Mouse (Mus musculus): ENCODE measurements around the gene Txnrd2. TPM values are rescaled to one million over a fixed set of nuclear protein-coding genes. Genes with fewer than 3 reads are reported as not detected.

Txnrd2 gene
- polyA plus RNA-seq, 1 experiment from 2014 or later = 17.4 TPM

GRCm38 (mm10) chr16:18472976-18473375 is 46.8 kb downstream of the Txnrd2 start:
- no peak overlapping the region for H3K27ac ChIP-seq (ENCODE audit: low read depth)
- H3K36me3 ChIP-seq (ENCODE audit: control insufficient read depth, insufficient read depth, low read length) = no peaks in the 10 kb centered on the region
- H3K4me1 ChIP-seq (replicated peaks; ENCODE audit: control insufficient read depth, insufficient read depth, low read length) = no peaks in the 10 kb centered on the region
- no peak overlapping the region for H3K4me3 ChIP-seq (ENCODE audit: low read depth, low read length)
- H3K9me3 ChIP-seq (ENCODE audit: control insufficient read depth, low read length) = no peaks in the 10 kb centered on the region
- no peak overlapping the region for H3K4me2 ChIP-seq (ENCODE audit: low read length)
- ATAC-seq (replicated peaks; ENCODE audit: low FRiP score, low TSS enrichment, low read depth) (no peak), DNase-seq (ENCODE audit: low spot score) (no peak)
- no peaks in the 10 kb centered on the region for H3K27me3 ChIP-seq (replicated peaks; ENCODE audit: control insufficient read depth, insufficient read depth, low read length)
- no peak overlapping the region for H3K9ac ChIP-seq (ENCODE audit: low read length)
- WGBS = 86% methylated on average over 8 of the region's 8 CpGs

- ATAC-seq (replicated peaks; ENCODE audit: low FRiP score, low TSS enrichment, low read depth) = no peak
- Histone ChIP-seq H3K9ac (ENCODE audit: low read length) (no peak overlapping the region), H3K27me3 (replicated peaks; ENCODE audit: control insufficient read depth, insufficient read depth, low read length) (no peaks in the 10 kb centered on the region), H3K4me3 (ENCODE audit: low read depth, low read length) (no peak overlapping the region), H3K9me3 (ENCODE audit: control insufficient read depth, low read length) (no peaks in the 10 kb centered on the region), H3K36me3 (ENCODE audit: control insufficient read depth, insufficient read depth, low read length) (no peaks in the 10 kb centered on the region), H3K4me2 (ENCODE audit: low read length) (no peak overlapping the region), H3K27ac (ENCODE audit: low read depth) (no peak overlapping the region), H3K4me1 (replicated peaks; ENCODE audit: control insufficient read depth, insufficient read depth, low read length) (no peaks in the 10 kb centered on the region)
- WGBS = 89% methylated on average over 2 of the region's 2 CpGs
- no peak for DNase-seq (ENCODE audit: low spot score)
Measured at GRCm38 (mm10) chr16:18474021-18474420, 47.8 kb downstream of the Txnrd2 start.

GRCm38 (mm10) chr16:18477996-18478395 is 51.8 kb downstream of the Txnrd2 start:
- no peaks in the 10 kb centered on the region for H3K36me3 ChIP-seq (ENCODE audit: control insufficient read depth, insufficient read depth, low read length)
- H3K4me3 ChIP-seq (ENCODE audit: low read depth, low read length) = no peak overlapping the region
- 72% methylated on average over 6 of the region's 6 CpGs for WGBS
- no peak overlapping the region for H3K9ac ChIP-seq (ENCODE audit: low read length)
- no peaks in the 10 kb centered on the region for H3K27me3 ChIP-seq (replicated peaks; ENCODE audit: control insufficient read depth, insufficient read depth, low read length)
- no peak overlapping the region for H3K4me2 ChIP-seq (ENCODE audit: low read length)
- no peaks in the 10 kb centered on the region for H3K9me3 ChIP-seq (ENCODE audit: control insufficient read depth, low read length)
- no peaks in the 10 kb centered on the region for H3K4me1 ChIP-seq (replicated peaks; ENCODE audit: control insufficient read depth, insufficient read depth, low read length)
- ATAC-seq (replicated peaks; ENCODE audit: low FRiP score, low TSS enrichment, low read depth) (no peak), DNase-seq (ENCODE audit: low spot score) (no peak)
- H3K27ac ChIP-seq (ENCODE audit: low read depth) = no peak overlapping the region

GRCm38 (mm10) chr16:18479667-18480066 is 53.5 kb downstream of the Txnrd2 start:
- WGBS = 58% methylated on average over 7 of the region's 7 CpGs
- Histone ChIP-seq H3K9me3 (ENCODE audit: control insufficient read depth, low read length) (no peaks in the 10 kb centered on the region), H3K27me3 (replicated peaks; ENCODE audit: control insufficient read depth, insufficient read depth, low read length) (no peaks in the 10 kb centered on the region), H3K9ac (ENCODE audit: low read length) (no peak overlapping the region), H3K4me1 (replicated peaks; ENCODE audit: control insufficient read depth, insufficient read depth, low read length) (no peaks in the 10 kb centered on the region), H3K4me3 (ENCODE audit: low read depth, low read length) (no peak overlapping the region), H3K4me2 (ENCODE audit: low read length) (no peak overlapping the region), H3K36me3 (ENCODE audit: control insufficient read depth, insufficient read depth, low read length) (no peaks in the 10 kb centered on the region), H3K27ac (ENCODE audit: low read depth) (no peak overlapping the region)
- DNase-seq (ENCODE audit: low spot score) (no peak), ATAC-seq (replicated peaks; ENCODE audit: low FRiP score, low TSS enrichment, low read depth) (no peak)

DNA sequence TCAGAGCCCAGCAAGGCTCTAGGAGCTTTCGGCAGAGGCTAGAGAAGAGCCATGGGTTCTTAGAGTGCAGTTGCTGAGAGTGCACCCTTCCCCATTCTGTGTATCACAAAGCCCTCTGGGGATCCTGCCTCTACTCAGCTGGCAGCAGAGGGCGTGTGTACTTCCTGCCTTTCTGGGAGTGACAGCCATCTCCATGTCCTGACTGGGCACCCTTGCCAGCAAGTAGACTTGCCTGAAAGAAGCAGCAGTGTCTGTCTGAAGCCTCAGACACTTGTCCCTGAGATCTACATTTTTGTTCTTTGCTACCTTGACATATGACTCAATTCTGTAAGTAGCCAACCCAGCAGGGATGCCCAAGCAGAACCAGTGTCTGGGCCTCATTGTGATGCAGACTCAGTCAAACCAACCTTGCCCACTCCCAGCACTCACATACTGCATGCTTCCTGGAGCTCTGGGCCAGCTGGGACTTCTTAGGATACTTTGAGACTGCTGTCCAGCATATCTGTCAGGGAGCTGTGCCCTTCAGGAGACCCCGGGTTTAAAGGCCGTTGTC is 54.8 kb downstream of the Txnrd2 start:
- Histone ChIP-seq H3K9me3 (ENCODE audit: control insufficient read depth, low read length) (no peaks in the 10 kb centered on the region), H3K27me3 (replicated peaks; ENCODE audit: control insufficient read depth, insufficient read depth, low read length) (no peaks in the 10 kb centered on the region), H3K4me2 (ENCODE audit: low read length) (no peak overlapping the region), H3K9ac (ENCODE audit: low read length) (no peak overlapping the region), H3K4me3 (ENCODE audit: low read depth, low read length) (no peak overlapping the region), H3K27ac (ENCODE audit: low read depth) (no peak overlapping the region), H3K36me3 (ENCODE audit: control insufficient read depth, insufficient read depth, low read length) (no peaks in the 10 kb centered on the region), H3K4me1 (replicated peaks; ENCODE audit: control insufficient read depth, insufficient read depth, low read length) (no peaks in the 10 kb centered on the region)
- ATAC-seq (replicated peaks; ENCODE audit: low FRiP score, low TSS enrichment, low read depth) = no peak
- 75% methylated on average over 4 of the region's 4 CpGs for WGBS
- no peak for DNase-seq (ENCODE audit: low spot score)

DNA sequence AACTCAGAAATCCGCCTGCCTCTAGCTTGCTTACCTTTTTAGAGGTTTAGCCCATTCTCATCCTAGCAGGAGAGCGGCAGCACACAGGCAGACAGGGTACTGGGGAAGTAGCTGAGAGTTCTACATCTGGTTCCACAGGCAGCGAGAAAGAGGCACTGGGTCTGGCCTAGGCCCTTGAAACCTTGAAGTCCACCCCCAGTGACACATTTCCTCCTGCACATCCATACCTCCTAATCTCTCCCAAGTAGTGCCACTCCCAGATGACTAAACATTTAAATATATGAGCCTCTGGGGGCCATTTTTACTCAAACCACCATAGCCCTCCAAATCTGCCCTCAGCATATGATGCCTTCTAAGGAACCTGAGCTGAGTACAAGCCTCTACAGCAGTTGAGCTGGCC is 56.2 kb downstream of the Txnrd2 start:
- Histone ChIP-seq H3K36me3 (ENCODE audit: control insufficient read depth, insufficient read depth, low read length) (no peaks in the 10 kb centered on the region), H3K4me3 (ENCODE audit: low read depth, low read length) (no peak overlapping the region), H3K27me3 (replicated peaks; ENCODE audit: control insufficient read depth, insufficient read depth, low read length) (no peaks in the 10 kb centered on the region), H3K4me1 (replicated peaks; ENCODE audit: control insufficient read depth, insufficient read depth, low read length) (no peaks in the 10 kb centered on the region), H3K4me2 (ENCODE audit: low read length) (no peak overlapping the region), H3K9me3 (ENCODE audit: control insufficient read depth, low read length) (no peaks in the 10 kb centered on the region), H3K9ac (ENCODE audit: low read length) (no peak overlapping the region), H3K27ac (ENCODE audit: low read depth) (no peak overlapping the region)
- DNase-seq (ENCODE audit: low spot score) (no peak), ATAC-seq (replicated peaks; ENCODE audit: low FRiP score, low TSS enrichment, low read depth) (no peak)
- 89% methylated on average over 3 of the region's 3 CpGs for WGBS

- H3K4me1 ChIP-seq (replicated peaks; ENCODE audit: control insufficient read depth, insufficient read depth, low read length) = no peaks in the 10 kb centered on the region
- WGBS = 77% methylated on average over 5 of the region's 5 CpGs
- ATAC-seq (replicated peaks; ENCODE audit: low FRiP score, low TSS enrichment, low read depth) = no peak
- H3K27ac ChIP-seq (ENCODE audit: low read depth) = no peak overlapping the region
- no peaks in the 10 kb centered on the region for H3K36me3 ChIP-seq (ENCODE audit: control insufficient read depth, insufficient read depth, low read length)
- H3K4me2 ChIP-seq (ENCODE audit: low read length) = no peak overlapping the region
- H3K27me3 ChIP-seq (replicated peaks; ENCODE audit: control insufficient read depth, insufficient read depth, low read length) = no peaks in the 10 kb centered on the region
- no peaks in the 10 kb centered on the region for H3K9me3 ChIP-seq (ENCODE audit: control insufficient read depth, low read length)
- no peak for DNase-seq (ENCODE audit: low spot score)
- H3K4me3 ChIP-seq (ENCODE audit: low read depth, low read length) = no peak overlapping the region
- no peak overlapping the region for H3K9ac ChIP-seq (ENCODE audit: low read length)
Measured at GRCm38 (mm10) chr16:18483839-18484238, 57.7 kb downstream of the Txnrd2 start.

DNA sequence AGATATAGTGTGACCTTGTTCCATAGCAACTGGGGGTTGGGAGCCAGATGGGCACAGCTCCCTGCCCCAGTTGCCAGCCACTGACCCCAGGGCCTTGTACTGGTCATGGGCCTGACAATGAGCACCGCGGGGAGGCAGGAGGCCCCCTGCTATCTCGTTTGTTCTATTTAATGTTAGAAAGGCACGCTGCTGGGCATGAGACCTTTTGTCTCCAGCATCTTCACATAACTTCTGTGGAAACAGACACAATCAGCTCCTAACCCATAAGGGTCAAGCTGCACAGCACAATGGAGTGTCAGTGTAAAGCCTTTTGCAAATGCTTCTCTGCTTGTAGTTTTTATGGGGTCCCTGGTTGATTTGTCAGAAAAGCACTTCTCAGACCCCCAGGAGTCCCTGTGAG is 58.2 kb downstream of the Txnrd2 start:
- no peaks in the 10 kb centered on the region for H3K9me3 ChIP-seq (ENCODE audit: control insufficient read depth, low read length)

GRCm38 (mm10) chr16:18484794-18485435 is 58.7 kb downstream of the Txnrd2 start:
- Histone ChIP-seq H3K4me1 (replicated peaks; ENCODE audit: control insufficient read depth, insufficient read depth, low read length) (no peaks in the 10 kb centered on the region), H3K9me3 (ENCODE audit: control insufficient read depth, low read length) (no peaks in the 10 kb centered on the region), H3K4me3 (ENCODE audit: low read depth, low read length) (no peak overlapping the region), H3K27me3 (replicated peaks; ENCODE audit: control insufficient read depth, insufficient read depth, low read length) (no peaks in the 10 kb centered on the region), H3K27ac (ENCODE audit: low read depth) (no peak overlapping the region), H3K4me2 (ENCODE audit: low read length) (no peak overlapping the region), H3K9ac (ENCODE audit: low read length) (no peak overlapping the region), H3K36me3 (ENCODE audit: control insufficient read depth, insufficient read depth, low read length) (no peaks in the 10 kb centered on the region)
- WGBS = 61% methylated on average over 5 of the region's 5 CpGs
- DNase-seq (ENCODE audit: low spot score) (no peak), ATAC-seq (replicated peaks; ENCODE audit: low FRiP score, low TSS enrichment, low read depth) (no peak)

More for the DNA sequence above, 58.2 kb downstream of the Txnrd2 start:
- Histone ChIP-seq H3K9ac (ENCODE audit: low read length) (no peak overlapping the region), H3K4me3 (ENCODE audit: low read depth, low read length) (no peak overlapping the region), H3K4me1 (replicated peaks; ENCODE audit: control insufficient read depth, insufficient read depth, low read length) (no peaks in the 10 kb centered on the region), H3K4me2 (ENCODE audit: low read length) (no peak overlapping the region), H3K27ac (ENCODE audit: low read depth) (no peak overlapping the region), H3K27me3 (replicated peaks; ENCODE audit: control insufficient read depth, insufficient read depth, low read length) (no peaks in the 10 kb centered on the region), H3K36me3 (ENCODE audit: control insufficient read depth, insufficient read depth, low read length) (no peaks in the 10 kb centered on the region)
- DNase-seq (ENCODE audit: low spot score) (no peak), ATAC-seq (replicated peaks; ENCODE audit: low FRiP score, low TSS enrichment, low read depth) (no peak)
- 44% methylated on average over 4 of the region's 4 CpGs for WGBS

Data from intestine, embryonic 14.5 days (tissue).